Mouse (Mus musculus): Measurements from ENCODE around the gene Ptprj.
"Not testable (repeated sequence)": the region's sequence is repeated elsewhere in the genome, so short reads cannot be mapped to it uniquely, and the experiment has no call there.

The Ptprj gene

GRCm38 (mm10) chr2:90579038-90579727 lies 1.3 kb downstream of the Ptprj start:
- 0 out of 2 replicates have a peak, but pooled peaks have one; percentile 7 for ATAC-seq (ENCODE audit: insufficient number of reproducible peaks, low FRiP score, low TSS enrichment)

- no peak for ATAC-seq (ENCODE audit: insufficient number of reproducible peaks, low FRiP score, low TSS enrichment)
These were observed 2.8 kb downstream of the Ptprj start for GRCm38 (mm10) chr2:90577451-90578279.

GRCm38 (mm10) chr2:90576936-90577335 lies 3.5 kb downstream of the Ptprj start:
- ATAC-seq (ENCODE audit: insufficient number of reproducible peaks, low FRiP score, low TSS enrichment) = no peak

- ATAC-seq (ENCODE audit: insufficient number of reproducible peaks, low FRiP score, low TSS enrichment) = no peak
These were observed 4.0 kb downstream of the Ptprj start for GRCm38 (mm10) chr2:90576411-90576810.

- no peak for ATAC-seq (ENCODE audit: insufficient number of reproducible peaks, low FRiP score, low TSS enrichment)
These were observed 4.7 kb downstream of the Ptprj start for GRCm38 (mm10) chr2:90575713-90576112.

- no peak for ATAC-seq (ENCODE audit: insufficient number of reproducible peaks, low FRiP score, low TSS enrichment)
These were observed 5.3 kb downstream of the Ptprj start for GRCm38 (mm10) chr2:90575116-90575515.

GRCm38 (mm10) chr2:90574536-90574935 lies 5.9 kb downstream of the Ptprj start:
- ATAC-seq (ENCODE audit: insufficient number of reproducible peaks, low FRiP score, low TSS enrichment) = no peak

GRCm38 (mm10) chr2:90573640-90574526 lies 6.6 kb downstream of the Ptprj start:
- ATAC-seq (ENCODE audit: insufficient number of reproducible peaks, low FRiP score, low TSS enrichment) = no peak

- ATAC-seq (ENCODE audit: insufficient number of reproducible peaks, low FRiP score, low TSS enrichment) = no peak
These were observed 8.3 kb downstream of the Ptprj start for GRCm38 (mm10) chr2:90572126-90572525.

GRCm38 (mm10) chr2:90571399-90571798 lies 9.0 kb downstream of the Ptprj start:
- ATAC-seq (ENCODE audit: insufficient number of reproducible peaks, low FRiP score, low TSS enrichment) = not testable (repeated sequence)

- ATAC-seq (ENCODE audit: insufficient number of reproducible peaks, low FRiP score, low TSS enrichment) = no peak
These were observed 9.6 kb downstream of the Ptprj start for GRCm38 (mm10) chr2:90570871-90571270.

GRCm38 (mm10) chr2:90570216-90570615 lies 10.2 kb downstream of the Ptprj start:
- ATAC-seq (ENCODE audit: insufficient number of reproducible peaks, low FRiP score, low TSS enrichment) = peak; percentile 89

GRCm38 (mm10) chr2:90568961-90569481 lies 11.4 kb downstream of the Ptprj start:
- peak; percentile 36; the same call in 1 of the 2 replicates for ATAC-seq (ENCODE audit: insufficient number of reproducible peaks, low FRiP score, low TSS enrichment)

- no peak for ATAC-seq (ENCODE audit: insufficient number of reproducible peaks, low FRiP score, low TSS enrichment)
These were observed 12.4 kb downstream of the Ptprj start for GRCm38 (mm10) chr2:90568091-90568490.

GRCm38 (mm10) chr2:90566773-90567528 lies 13.5 kb downstream of the Ptprj start:
- ATAC-seq (ENCODE audit: insufficient number of reproducible peaks, low FRiP score, low TSS enrichment) = no peak

GRCm38 (mm10) chr2:90566046-90566445 lies 14.4 kb downstream of the Ptprj start:
- ATAC-seq (ENCODE audit: insufficient number of reproducible peaks, low FRiP score, low TSS enrichment) = no peak

- no peak for ATAC-seq (ENCODE audit: insufficient number of reproducible peaks, low FRiP score, low TSS enrichment)
These were observed 15.1 kb downstream of the Ptprj start for GRCm38 (mm10) chr2:90565192-90565929.

GRCm38 (mm10) chr2:90564552-90564951 lies 15.9 kb downstream of the Ptprj start:
- no peak for ATAC-seq (ENCODE audit: insufficient number of reproducible peaks, low FRiP score, low TSS enrichment)

- ATAC-seq (ENCODE audit: insufficient number of reproducible peaks, low FRiP score, low TSS enrichment) = no peak
These were observed 17.3 kb downstream of the Ptprj start for GRCm38 (mm10) chr2:90563171-90563570.

Data from cerebellum, adult (tissue).